Mouse (Mus musculus) liver, embryonic 14.5 days (tissue): ENCODE measurements around the gene Apol9a. TPM values are rescaled to one million over a fixed set of nuclear protein-coding genes. Genes with fewer than 3 reads are reported as not detected.

ENCODE experiments used
- ATAC-seq: fragments of 200-750 bp; cut with Nextera tagmentation; 2 replicates; pipeline ENCODE4 v1.8.0; 2017; ENCODE audit warnings: moderate number of reproducible peaks, mild to moderate bottlenecking, moderate library complexity; ENCODE audit not compliant: insufficient read depth
- DNase-seq, 3 experiments: peaks; one replicate each; pipeline ENCODE4 v3.0.0-alpha.2; 2012 to 2013; ENCODE audit warnings: low read depth in 3 of 3, low spot score in 3 of 3
- H3K27ac ChIP-seq: fragments of 300-500 bp; sonication (generic); 2 replicates; pipeline ENCODE4 v1.5.1; 2014; ENCODE audit warnings: moderate library complexity, mild to moderate bottlenecking, control low read depth, inconsistent platforms
- H3K27me3 ChIP-seq: fragments of 300-500 bp; sonication (generic); 2 replicates; pipeline ENCODE4 v1.6.1; 2014; ENCODE audit warnings: mild to moderate bottlenecking, low read length, moderate library complexity; ENCODE audit not compliant: control insufficient read depth, insufficient read depth
- H3K36me3 ChIP-seq: fragments of 300-500 bp; sonication (generic); replicated peaks from 2 replicates; pipeline ENCODE4 v1.6.1; 2014; ENCODE audit warnings: low read depth; ENCODE audit not compliant: control insufficient read depth, insufficient read depth
- H3K4me1 ChIP-seq, 2 experiments: fragments of 200-500 bp in 1 of 2; fragments of 300-500 bp in 1 of 2; sonication (generic) in 1 of 2; replicated peaks; 2 replicates each; pipeline ENCODE4 v1.6.1; 2012 to 2014; ENCODE audit warnings: antibody characterized with exemption in 1 of 2, inconsistent platforms in 1 of 2, low read length in 1 of 2; ENCODE audit not compliant: control insufficient read depth in 2 of 2, insufficient read depth in 2 of 2
- H3K4me2 ChIP-seq: fragments of 300-500 bp; sonication (generic); 2 replicates; pipeline ENCODE4 v1.6.1; 2014; ENCODE audit warnings: low read depth, mild to moderate bottlenecking, control low read depth, moderate library complexity
- H3K4me3 ChIP-seq, 2 experiments: fragments of 200-500 bp in 1 of 2; fragments of 300-500 bp in 1 of 2; sonication (generic) in 1 of 2; 2 replicates each; pipeline ENCODE4 v1.5.1; 2012 to 2014; ENCODE audit warnings: low read depth in 2 of 2, low read length in 2 of 2, mild to moderate bottlenecking in 2 of 2, control low read depth in 1 of 2, inconsistent platforms in 1 of 2, moderate library complexity in 1 of 2; ENCODE audit not compliant: insufficient read depth in 1 of 2
- H3K9ac ChIP-seq: fragments of 300-500 bp; sonication (generic); replicated peaks from 2 replicates; pipeline ENCODE4 v1.6.1; 2014; ENCODE audit warnings: mild to moderate bottlenecking, control low read depth, moderate library complexity
- H3K9me3 ChIP-seq: fragments of 300-500 bp; sonication (generic); 2 replicates; pipeline ENCODE4 v1.6.1; 2016; ENCODE audit warnings: low read length, mixed read lengths; ENCODE audit not compliant: control insufficient read depth
- CTCF ChIP-seq: IDR thresholded peaks from 2 replicates; pipeline ENCODE4 v1.5.1; 2016; ENCODE audit warnings: antibody characterized with exemption, low read depth, control low read depth
- EP300 ChIP-seq: IDR thresholded peaks from 2 replicates; pipeline ENCODE4 v1.6.1; 2016; ENCODE audit warnings: antibody characterized with exemption, low read depth
- WGBS: fragments of 180-500 bp; shearing (Covaris S2); extraction: QIAGEN DNeasy Blood & Tissue Kit; methylation state at CpG from one replicate; pipeline ENCODE4 v1.1.7; 2014; ENCODE audit not compliant: insufficient replicate concordance; 5-methylcytosine and 5-hydroxymethylcytosine counted together
- polyA plus RNA-seq, 2 experiments: library from polyadenylated mRNA; depleted of rRNA in 1 of 2; stranded (reverse) in 1 of 2; unstranded in 1 of 2; fragments of >200 nt; fragmentation: Nextera tagmentation in 1 of 2; extraction: Ambion mirVana in 1 of 2; gene quantifications; 2 replicates each; pipeline versions ENCODE4 v1.2.1 to v1.2.3; 2012 to 2014

The Apol9a gene
- polyA plus RNA-seq, 2 experiments = not detected

DNA sequence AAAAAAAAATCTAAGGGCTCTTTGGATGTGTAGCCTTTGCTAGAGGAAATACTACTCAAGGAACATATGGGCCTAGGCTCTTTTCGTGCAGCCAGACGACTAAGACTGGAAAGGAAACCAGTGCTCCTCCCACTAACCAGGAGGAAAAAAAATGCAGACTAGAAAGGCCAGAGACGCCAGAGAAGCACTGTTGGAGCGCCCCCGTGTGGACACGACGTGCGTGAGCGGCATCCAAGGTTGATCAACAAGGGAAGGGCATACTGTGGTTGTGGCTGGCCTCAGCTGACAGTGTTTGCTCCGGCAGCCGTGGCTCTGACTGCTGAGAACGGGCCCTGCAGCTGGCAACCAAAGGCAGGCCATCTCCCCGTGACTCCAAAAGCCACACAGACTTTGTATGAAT, 42.8 kb downstream of the Apol9a start:
- Histone ChIP-seq H3K36me3 (no peaks in the 10 kb centered on the region), H3K27me3 (no peaks in the 10 kb centered on the region), H3K4me1 (no peaks in the 10 kb centered on the region), H3K9ac (no peak overlapping the region), H3K27ac (no peak overlapping the region), H3K4me3 (no peak overlapping the region), H3K9me3 (no peaks in the 10 kb centered on the region), H3K4me2 (no peak overlapping the region)
- WGBS = under 1% methylated on average over 13 of the region's 13 CpGs
- ATAC-seq = no peak
- DNase-seq = peak; percentile 47 to 50 (median 47)
- peak; percentile 95 for TF ChIP-seq CTCF
- TF ChIP-seq EP300 = no peak

DNA sequence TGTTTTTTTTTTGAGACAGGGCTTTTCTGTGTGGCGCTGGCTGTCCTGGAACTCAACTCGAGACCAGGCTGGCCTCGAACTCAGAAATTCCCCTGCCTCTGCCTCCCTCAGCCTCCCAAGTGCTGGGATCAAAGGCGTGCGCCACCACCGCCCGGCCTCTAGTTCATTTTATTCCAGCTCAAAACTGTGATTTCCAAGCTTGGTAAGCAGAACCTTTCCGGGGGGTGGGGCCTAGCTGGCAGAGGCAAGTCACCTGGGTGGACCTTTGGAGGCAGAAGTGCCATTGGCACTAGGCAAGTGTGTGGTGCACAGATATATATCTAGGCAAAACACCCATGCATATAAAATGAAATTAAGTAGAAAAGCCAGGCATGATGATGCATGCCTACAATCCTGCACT, 43.4 kb downstream of the Apol9a start:
- Histone ChIP-seq H3K4me1 (no peaks in the 10 kb centered on the region), H3K27ac (no peak overlapping the region), H3K4me2 (no peak overlapping the region), H3K36me3 (no peaks in the 10 kb centered on the region), H3K9me3 (no peaks in the 10 kb centered on the region), H3K9ac (no peak overlapping the region), H3K27me3 (no peaks in the 10 kb centered on the region), H3K4me3 (no peak overlapping the region)
- 30% methylated on average over 8 of the region's 8 CpGs for WGBS
- TF ChIP-seq EP300 = no peak
- TF ChIP-seq CTCF = no peak
- DNase-seq (no peak), ATAC-seq (no peak)

- DNase-seq (peak in 1 of 3 experiments; percentile 33), ATAC-seq (no peak)
- 5% methylated on average over 26 of the region's 26 CpGs for WGBS
These were observed 44.0 kb downstream of the Apol9a start for GRCm38 (mm10) chr15:77366706-77367484.

DNA sequence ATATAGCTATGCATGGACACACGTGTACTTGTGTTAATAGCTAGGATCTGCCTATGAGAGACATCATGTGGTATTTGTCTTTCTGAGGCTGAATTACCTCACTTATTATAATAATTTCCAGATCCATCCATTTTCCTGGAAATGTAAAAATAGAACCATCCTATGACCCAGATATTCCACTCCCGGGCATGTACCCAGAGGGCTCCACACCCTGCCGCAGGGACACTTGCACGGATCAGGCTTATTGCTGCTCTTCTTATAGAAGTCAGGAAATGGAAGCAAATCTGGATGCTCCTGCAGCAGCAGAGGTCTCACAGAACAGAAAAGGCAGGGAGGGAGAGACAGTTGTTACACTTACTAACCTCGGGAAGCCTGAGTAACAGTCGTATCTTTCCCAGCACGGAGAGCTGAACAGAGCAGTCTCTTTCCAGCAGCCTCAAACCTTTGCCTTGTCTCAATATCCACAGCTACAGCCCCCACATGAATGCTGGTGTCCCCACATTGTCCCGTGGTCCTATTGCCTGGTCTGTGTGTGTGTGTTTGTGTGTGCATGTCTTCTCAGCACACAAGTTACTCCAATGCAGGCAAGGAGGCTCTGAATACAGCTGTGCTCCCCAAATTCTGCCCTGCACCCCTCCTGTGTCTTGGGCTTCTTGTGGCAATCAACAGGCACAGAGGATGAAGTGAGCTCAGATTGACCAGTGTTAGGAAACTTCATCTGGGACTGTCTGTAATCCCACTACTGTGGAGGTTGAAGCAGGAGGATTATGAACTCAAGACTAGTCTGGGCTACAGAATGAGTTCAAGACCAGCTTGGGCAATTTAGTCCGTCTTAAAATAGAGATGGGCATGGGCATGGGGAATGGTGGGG, 45.0 kb downstream of the Apol9a start:
- H3K4me3 ChIP-seq = no peak overlapping the region

More at GRCm38 (mm10) chr15:77366706-77367484, 44.0 kb downstream of the Apol9a start:
- peak overlapping the region; percentile 40; the same call in 1 of the 2 replicates for H3K4me2 ChIP-seq
- H3K9me3 ChIP-seq = no peaks in the 10 kb centered on the region
- no peaks in the 10 kb centered on the region for H3K36me3 ChIP-seq
- H3K27me3 ChIP-seq = no peaks in the 10 kb centered on the region
- no peak overlapping the region for H3K27ac ChIP-seq
- TF ChIP-seq CTCF (peak; percentile 62), EP300 (no peak)
- H3K9ac ChIP-seq = no peak overlapping the region
- H3K4me1 ChIP-seq = no peaks in the 10 kb centered on the region
- no peak overlapping the region for H3K4me3 ChIP-seq

GRCm38 (mm10) chr15:77364026-77364425, 46.9 kb downstream of the Apol9a start:
- Histone ChIP-seq H3K27ac (no peak overlapping the region), H3K27me3 (no peaks in the 10 kb centered on the region), H3K36me3 (no peaks in the 10 kb centered on the region), H3K4me3 (no peak overlapping the region), H3K9ac (no peak overlapping the region), H3K4me2 (no peak overlapping the region), H3K9me3 (no peaks in the 10 kb centered on the region), H3K4me1 (no peaks in the 10 kb centered on the region)
- TF ChIP-seq CTCF = no peak
- no peak for TF ChIP-seq EP300
- DNase-seq (no peak), ATAC-seq (no peak)
- WGBS = 35% methylated on average over 3 of the region's 3 CpGs

More for the DNA sequence above, 45.0 kb downstream of the Apol9a start:
- ATAC-seq = no peak
- no peaks in the 10 kb centered on the region for H3K36me3 ChIP-seq
- H3K4me1 ChIP-seq = no peaks in the 10 kb centered on the region
- H3K9ac ChIP-seq = no peak overlapping the region
- no peaks in the 10 kb centered on the region for H3K9me3 ChIP-seq
- DNase-seq = no peak
- no peak overlapping the region for H3K27ac ChIP-seq
- no peaks in the 10 kb centered on the region for H3K27me3 ChIP-seq
- H3K4me2 ChIP-seq = no peak overlapping the region
- 47% methylated on average over 9 of the region's 9 CpGs for WGBS
- no peak for TF ChIP-seq CTCF
